Mouse (Mus musculus): ENCODE data around the gene Wfdc9. TPM values are rescaled to one million over a fixed set of nuclear protein-coding genes. Genes with fewer than 3 reads are reported as not detected.
A peak's percentile ranks its signal among the peaks of the same experiment; 100 is the strongest.

Wfdc9 gene
- total RNA-seq, 1 experiment = not detected

DNA sequence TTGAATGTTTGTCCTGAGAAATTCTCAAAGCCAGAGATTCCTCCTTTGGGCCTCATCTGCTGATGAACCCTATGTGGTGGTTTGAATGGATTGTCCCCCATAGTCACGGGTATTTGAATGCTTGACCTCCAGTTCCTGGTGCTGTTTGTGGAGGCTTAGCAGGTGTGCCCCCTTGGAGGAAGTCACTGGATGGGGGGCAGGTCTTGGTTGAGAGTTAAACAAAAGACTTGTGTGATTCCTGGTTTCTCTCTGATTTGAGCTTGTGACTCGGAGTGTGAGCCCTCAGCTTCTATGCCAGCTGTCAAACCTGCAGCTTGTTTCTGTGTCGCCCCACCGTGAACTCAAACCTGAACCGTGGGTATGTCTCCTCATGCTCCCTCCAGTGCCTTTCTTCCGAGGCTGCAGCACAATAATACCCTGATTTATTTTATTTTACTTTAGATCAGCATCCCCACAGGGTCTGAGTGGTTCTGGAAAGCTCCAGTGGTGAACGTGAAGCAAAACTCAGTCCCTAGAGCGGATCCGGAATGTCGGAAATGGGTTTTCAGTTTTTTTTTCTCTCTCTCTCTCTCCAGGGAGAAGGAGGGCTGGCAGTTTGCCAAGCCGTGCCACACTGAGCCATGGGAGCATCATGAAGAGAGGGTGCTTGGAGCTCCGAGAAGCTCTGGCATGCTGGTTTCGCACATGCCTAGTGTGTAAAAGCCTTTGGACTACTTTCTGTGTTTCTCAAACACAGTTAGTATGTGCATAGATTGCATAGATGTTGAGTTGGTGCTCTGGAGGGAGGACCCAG lies 14.3 kb downstream of the Wfdc9 start:
- Histone ChIP-seq H3K9ac (ENCODE audit: insufficient read depth, low read depth, low read length, poor library complexity, severe bottlenecking) (no peak overlapping the region), H3K27ac (ENCODE audit: insufficient read depth, low read depth, low read length, poor library complexity, severe bottlenecking) (no peak overlapping the region), H3K9me3 (ENCODE audit: control insufficient read depth, insufficient read depth, low read depth, low read length) (no peaks in the 10 kb centered on the region), H3K4me3 (ENCODE audit: insufficient read depth in 1 of 2, low read depth in 1 of 2, low read length in 2 of 2, poor library complexity in 1 of 2, severe bottlenecking in 1 of 2) (no peak overlapping the region), H3K36me3 (ENCODE audit: control insufficient read depth, insufficient read depth, low read length, poor library complexity, severe bottlenecking) (no peaks in the 10 kb centered on the region), H3K4me1 (ENCODE audit: control insufficient read depth in 2 of 2, insufficient read depth in 2 of 2, low read length in 2 of 2, poor library complexity in 1 of 2) (no peaks in the 10 kb centered on the region)
- no peak for TF ChIP-seq HCFC1 (IDR thresholded peaks at IDR 0.05; ENCODE audit: borderline replicate concordance, insufficient read depth, low read length)
- no peak for TF ChIP-seq CHD2 (IDR thresholded peaks at IDR 0.05; ENCODE audit: low read depth, low read length)
- TF ChIP-seq MAFK (IDR thresholded peaks at IDR 0.05; ENCODE audit: insufficient read depth, low read depth, low read length) = no peak
- no peak for TF ChIP-seq ZNF384 (IDR thresholded peaks at IDR 0.05; ENCODE audit: low read depth, low read length)
- no peak for TF ChIP-seq ZC3H11A (IDR thresholded peaks at IDR 0.05; ENCODE audit: borderline replicate concordance, low read depth, low read length)
- in situ Hi-C loops (cut with MboI; ENCODE audit: low sequenced_read_pairs in 2 of 2, unreplicated experiment in 2 of 2) = no loop called here
- DNase-seq (ENCODE audit: low read depth, low spot score) = no peak

DNA sequence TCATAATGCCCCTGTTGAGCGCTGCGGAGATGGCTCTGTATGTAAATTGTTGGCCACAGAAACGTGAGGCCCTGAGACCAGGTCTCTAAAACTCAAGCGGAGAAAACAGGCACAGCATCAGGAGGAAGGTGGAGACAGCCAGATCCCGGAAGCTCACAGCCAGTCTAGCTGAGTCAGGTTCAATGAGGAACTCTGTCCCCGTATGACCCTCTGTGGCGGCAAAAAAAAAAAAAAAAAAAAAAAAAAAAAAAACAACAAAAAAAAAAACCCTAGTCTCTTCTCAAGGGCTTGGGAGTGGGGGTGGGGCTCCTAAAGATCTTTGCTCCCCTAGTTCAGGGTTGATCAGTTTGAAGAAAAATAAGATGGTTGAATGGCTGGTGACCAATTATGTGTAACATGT lies 15.3 kb downstream of the Wfdc9 start:
- no peak for DNase-seq (ENCODE audit: low read depth, low spot score)
- TF ChIP-seq HCFC1 (IDR thresholded peaks at IDR 0.05; ENCODE audit: borderline replicate concordance, insufficient read depth, low read length) (no peak), ZC3H11A (IDR thresholded peaks at IDR 0.05; ENCODE audit: borderline replicate concordance, low read depth, low read length) (no peak), ZNF384 (IDR thresholded peaks at IDR 0.05; ENCODE audit: low read depth, low read length) (peak; percentile 92), MAFK (IDR thresholded peaks at IDR 0.05; ENCODE audit: insufficient read depth, low read depth, low read length) (peak; percentile 31; the same call in 1 of the 2 replicates)
- no peaks in the 10 kb centered on the region for H3K36me3 ChIP-seq (ENCODE audit: control insufficient read depth, insufficient read depth, low read length, poor library complexity, severe bottlenecking)
- H3K9me3 ChIP-seq (ENCODE audit: control insufficient read depth, insufficient read depth, low read depth, low read length) = no peaks in the 10 kb centered on the region
- H3K4me1 ChIP-seq (ENCODE audit: control insufficient read depth in 2 of 2, insufficient read depth in 2 of 2, low read length in 2 of 2, poor library complexity in 1 of 2) = no peaks in the 10 kb centered on the region
- no peak overlapping the region for H3K9ac ChIP-seq (ENCODE audit: insufficient read depth, low read depth, low read length, poor library complexity, severe bottlenecking)
- H3K27ac ChIP-seq (ENCODE audit: insufficient read depth, low read depth, low read length, poor library complexity, severe bottlenecking) = no peak overlapping the region
- in situ Hi-C loops (cut with MboI; ENCODE audit: low sequenced_read_pairs in 2 of 2, unreplicated experiment in 2 of 2) = no loop called here
- H3K4me3 ChIP-seq (ENCODE audit: insufficient read depth in 1 of 2, low read depth in 1 of 2, low read length in 2 of 2, poor library complexity in 1 of 2, severe bottlenecking in 1 of 2) = no peak overlapping the region

DNA sequence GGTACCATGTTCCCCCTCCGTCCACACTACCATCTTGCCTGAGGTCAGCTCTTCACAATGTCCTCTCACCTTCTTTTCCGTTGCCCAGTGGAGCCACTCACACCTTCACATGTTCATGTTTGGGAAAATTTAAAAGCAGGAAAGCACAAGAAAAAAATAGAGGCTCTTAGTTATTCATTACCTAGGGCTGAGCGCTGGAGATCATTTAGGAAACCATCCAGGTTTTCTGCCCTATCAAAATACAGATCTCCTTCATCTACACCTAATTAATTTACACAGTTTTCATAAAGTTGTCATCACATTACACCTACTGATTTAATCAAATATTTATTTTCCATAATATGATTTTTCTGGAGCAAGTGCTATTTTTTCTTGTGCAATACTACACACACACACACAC lies 17.7 kb downstream of the Wfdc9 start, which contains the start of gene Wfdc16:
TSS of gene Wfdc16 (minus strand) at position 101 of the 400 bp plus-strand sequence.
- H3K36me3 ChIP-seq (ENCODE audit: control insufficient read depth, insufficient read depth, low read length, poor library complexity, severe bottlenecking) = no peaks in the 10 kb centered on the region
- TF ChIP-seq ZNF384 (IDR thresholded peaks at IDR 0.05; ENCODE audit: low read depth, low read length) (no peak), ZC3H11A (IDR thresholded peaks at IDR 0.05; ENCODE audit: borderline replicate concordance, low read depth, low read length) (no peak), MAFK (IDR thresholded peaks at IDR 0.05; ENCODE audit: insufficient read depth, low read depth, low read length) (no peak), CHD2 (IDR thresholded peaks at IDR 0.05; ENCODE audit: low read depth, low read length) (no peak), HCFC1 (IDR thresholded peaks at IDR 0.05; ENCODE audit: borderline replicate concordance, insufficient read depth, low read length) (no peak)
- no peak within 1 kb of the TSS for H3K27ac ChIP-seq (ENCODE audit: insufficient read depth, low read depth, low read length, poor library complexity, severe bottlenecking)
- H3K4me1 ChIP-seq (ENCODE audit: control insufficient read depth in 2 of 2, insufficient read depth in 2 of 2, low read length in 2 of 2, poor library complexity in 1 of 2) = no peaks in the 10 kb centered on the region
- no peaks in the 10 kb centered on the region for H3K9me3 ChIP-seq (ENCODE audit: control insufficient read depth, insufficient read depth, low read depth, low read length)
- H3K4me3 ChIP-seq (ENCODE audit: insufficient read depth in 1 of 2, low read depth in 1 of 2, low read length in 2 of 2, poor library complexity in 1 of 2, severe bottlenecking in 1 of 2) = no peak within 1 kb of the TSS
- in situ Hi-C loops (cut with MboI; ENCODE audit: low sequenced_read_pairs in 2 of 2, unreplicated experiment in 2 of 2) = no loop called here
- no peak within 1 kb of the TSS for H3K9ac ChIP-seq (ENCODE audit: insufficient read depth, low read depth, low read length, poor library complexity, severe bottlenecking)
- DNase-seq (ENCODE audit: low read depth, low spot score) = no peak

DNA sequence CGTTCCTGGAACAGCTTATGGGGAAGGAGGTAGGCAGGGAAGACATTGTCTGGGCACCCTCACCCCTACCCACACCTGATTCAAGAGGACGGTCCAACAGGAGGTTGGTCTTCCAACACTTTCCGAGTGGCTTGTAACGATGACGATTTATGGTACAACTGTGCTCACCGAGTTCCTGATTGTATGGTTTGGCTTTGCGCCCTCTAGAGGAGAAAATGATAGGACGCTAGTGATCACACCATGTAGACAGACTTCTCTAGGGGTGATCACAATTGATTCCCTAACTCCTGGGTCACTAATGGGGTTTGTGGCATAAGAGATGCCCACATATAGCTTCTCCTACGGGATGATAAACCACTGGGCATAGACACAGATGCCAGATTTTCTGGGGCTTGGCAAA lies 21.1 kb downstream of the Wfdc9 start:
- no peaks in the 10 kb centered on the region for H3K36me3 ChIP-seq (ENCODE audit: control insufficient read depth, insufficient read depth, low read length, poor library complexity, severe bottlenecking)
- H3K4me3 ChIP-seq (ENCODE audit: insufficient read depth in 1 of 2, low read depth in 1 of 2, low read length in 2 of 2, poor library complexity in 1 of 2, severe bottlenecking in 1 of 2) = no peak overlapping the region
- no peak overlapping the region for H3K27ac ChIP-seq (ENCODE audit: insufficient read depth, low read depth, low read length, poor library complexity, severe bottlenecking)
- H3K9ac ChIP-seq (ENCODE audit: insufficient read depth, low read depth, low read length, poor library complexity, severe bottlenecking) = no peak overlapping the region
- in situ Hi-C loops (cut with MboI; ENCODE audit: low sequenced_read_pairs in 2 of 2, unreplicated experiment in 2 of 2) = no loop called here
- no peaks in the 10 kb centered on the region for H3K9me3 ChIP-seq (ENCODE audit: control insufficient read depth, insufficient read depth, low read depth, low read length)
- no peak for DNase-seq (ENCODE audit: low read depth, low spot score)
- no peaks in the 10 kb centered on the region for H3K4me1 ChIP-seq (ENCODE audit: control insufficient read depth in 2 of 2, insufficient read depth in 2 of 2, low read length in 2 of 2, poor library complexity in 1 of 2)
- TF ChIP-seq HCFC1 (IDR thresholded peaks at IDR 0.05; ENCODE audit: borderline replicate concordance, insufficient read depth, low read length) (no peak), MAFK (IDR thresholded peaks at IDR 0.05; ENCODE audit: insufficient read depth, low read depth, low read length) (no peak), ZC3H11A (IDR thresholded peaks at IDR 0.05; ENCODE audit: borderline replicate concordance, low read depth, low read length) (no peak), ZNF384 (IDR thresholded peaks at IDR 0.05; ENCODE audit: low read depth, low read length) (no peak), CHD2 (IDR thresholded peaks at IDR 0.05; ENCODE audit: low read depth, low read length) (no peak)

Data from ES-E14 (cell line).